Mouse (Mus musculus) heart, postnatal 0 days (tissue): Measurements from ENCODE around the gene Nxpe2.

Experiments
- CTCF ChIP-seq: IDR thresholded peaks from 2 replicates; pipeline ENCODE4 v1.5.1; 2016; ENCODE audit warnings: antibody characterized with exemption, control low read depth, low read depth
- EP300 ChIP-seq: IDR thresholded peaks from 2 replicates; pipeline ENCODE4 v1.6.1; 2016; ENCODE audit warnings: antibody characterized with exemption, low read depth

DNA sequence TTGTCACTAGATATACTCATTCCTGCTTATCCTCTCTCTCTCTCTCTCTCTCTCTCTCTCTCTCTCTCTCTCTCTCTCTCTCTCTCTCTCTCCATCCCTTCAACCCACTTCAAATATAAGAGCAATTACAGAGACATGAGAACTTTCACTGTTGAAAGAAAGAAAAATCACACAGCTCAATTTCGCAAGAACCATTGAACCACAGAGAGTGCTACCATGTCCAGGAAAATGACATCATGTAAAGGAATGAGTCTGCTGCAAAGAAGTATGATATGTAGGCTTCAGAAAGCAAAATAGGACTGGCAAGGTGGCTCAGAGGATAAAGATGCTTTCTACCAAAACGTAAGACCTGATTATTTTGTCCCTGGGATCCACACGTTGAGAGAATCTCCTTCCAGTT lies 7.4 kb downstream of the Nxpe2 start:
- TF ChIP-seq CTCF (no peak), EP300 (no peak)
